Mouse (Mus musculus) midbrain, embryonic 15.5 days (tissue): ENCODE data around the gene Cnn2. TPM values are rescaled to one million over a fixed set of nuclear protein-coding genes. Genes with fewer than 3 reads are reported as not detected.

ENCODE experiments used
- ATAC-seq: fragments of 200-750 bp; cut with Nextera tagmentation; replicated peaks from 2 replicates; pipeline ENCODE4 v1.8.0; 2017; ENCODE audit warnings: moderate TSS enrichment
- H3K27ac ChIP-seq: fragments of 300-500 bp; sonication (generic); 2 replicates; pipeline ENCODE4 v1.5.1; 2015; ENCODE audit warnings: mild to moderate bottlenecking, inconsistent platforms
- H3K27me3 ChIP-seq: fragments of 300-500 bp; sonication (generic); replicated peaks from 2 replicates; pipeline ENCODE4 v1.6.1; 2015; ENCODE audit warnings: inconsistent platforms
- H3K36me3 ChIP-seq: fragments of 300-500 bp; sonication (generic); replicated peaks from 2 replicates; pipeline ENCODE4 v1.6.1; 2015; ENCODE audit warnings: inconsistent platforms
- H3K4me1 ChIP-seq: fragments of 300-500 bp; sonication (generic); 2 replicates; pipeline ENCODE4 v1.6.1; 2015; ENCODE audit warnings: inconsistent platforms
- H3K4me2 ChIP-seq: fragments of 300-500 bp; sonication (generic); 2 replicates; pipeline ENCODE4 v1.6.1; 2015; ENCODE audit warnings: inconsistent platforms, mild to moderate bottlenecking, moderate library complexity
- H3K4me3 ChIP-seq: fragments of 300-500 bp; sonication (generic); 2 replicates; pipeline ENCODE4 v1.5.1; 2015; ENCODE audit warnings: mild to moderate bottlenecking, inconsistent platforms
- H3K9ac ChIP-seq: fragments of 300-500 bp; sonication (generic); 2 replicates; pipeline ENCODE4 v1.6.1; 2015; ENCODE audit warnings: mild to moderate bottlenecking, inconsistent platforms
- H3K9me3 ChIP-seq: fragments of 300-500 bp; sonication (generic); 2 replicates; pipeline ENCODE4 v1.6.1; 2016; ENCODE audit warnings: inconsistent platforms
- WGBS: fragments of 180-500 bp; shearing (Covaris S2); methylation state at CpG from one replicate; pipeline ENCODE4 v1.1.7; 2015; ENCODE audit warnings: mixed read lengths; 5-methylcytosine and 5-hydroxymethylcytosine counted together
- polyA plus RNA-seq: library from polyadenylated mRNA; unstranded; fragments of >200 nt; fragmentation: Nextera tagmentation; extraction: Ambion mirVana; gene quantifications from 2 replicates; pipeline ENCODE4 v1.2.1, GENCODE M21; 2015

Gene Cnn2
- polyA plus RNA-seq, 1 experiment from 2014 or later = 28.6 TPM

- H3K4me2 ChIP-seq = peak overlapping the region; percentile 79
- H3K4me3 ChIP-seq = peak overlapping the region; percentile 74
- H3K27me3 ChIP-seq = peaks cover 35% of the 10 kb centered on the region
- no peaks in the 10 kb centered on the region for H3K36me3 ChIP-seq
- H3K27ac ChIP-seq = peak overlapping the region; percentile 93
- H3K9me3 ChIP-seq = no peaks in the 10 kb centered on the region
- H3K4me1 ChIP-seq = peaks cover 55% of the 10 kb centered on the region
- peak overlapping the region; percentile 64 for H3K9ac ChIP-seq
- WGBS = 2% methylated on average over 35 of the region's 35 CpGs
- ATAC-seq = peak; percentile 15; the same call in 1 of the 2 replicates
These were observed 2.8 kb upstream of the Cnn2 start for GRCm38 (mm10) chr10:79985334-79986231.

- Histone ChIP-seq H3K4me3 (peak overlapping the region; percentile 74), H3K4me1 (peaks cover 48% of the 10 kb centered on the region), H3K9ac (peak overlapping the region; percentile 64), H3K27me3 (peaks cover 42% of the 10 kb centered on the region), H3K4me2 (peak overlapping the region; percentile 79), H3K9me3 (no peaks in the 10 kb centered on the region), H3K36me3 (no peaks in the 10 kb centered on the region), H3K27ac (peak overlapping the region; percentile 93)
- WGBS = 44% methylated on average over 6 of the region's 6 CpGs
- no peak for ATAC-seq
These were observed 2.0 kb upstream of the Cnn2 start for GRCm38 (mm10) chr10:79986232-79986878.

GRCm38 (mm10) chr10:79986963-79987362 is 1.4 kb upstream of the Cnn2 start:
- Histone ChIP-seq H3K27me3 (peaks cover 42% of the 10 kb centered on the region), H3K4me1 (peaks cover 43% of the 10 kb centered on the region), H3K9ac (no peak overlapping the region), H3K27ac (no peak overlapping the region), H3K4me3 (peak overlapping the region; percentile 8; the same call in 1 of the 2 replicates), H3K4me2 (peak overlapping the region; percentile 19), H3K36me3 (no peaks in the 10 kb centered on the region), H3K9me3 (no peaks in the 10 kb centered on the region)
- ATAC-seq = no peak
- WGBS = 3% methylated on average over 11 of the region's 11 CpGs

- H3K9me3 ChIP-seq = no peaks in the 10 kb centered on the region
- H3K4me3 ChIP-seq = peak overlapping the region; percentile 40
- peaks cover 42% of the 10 kb centered on the region for H3K27me3 ChIP-seq
- no peak overlapping the region for H3K27ac ChIP-seq
- WGBS = 13% methylated on average over 27 of the region's 27 CpGs
- peak overlapping the region; percentile 23 for H3K9ac ChIP-seq
- no peaks in the 10 kb centered on the region for H3K36me3 ChIP-seq
- H3K4me1 ChIP-seq = peaks cover 35% of the 10 kb centered on the region
- ATAC-seq = no peak
- H3K4me2 ChIP-seq = peak overlapping the region; percentile 56
These were observed 446 bp upstream of the Cnn2 start for GRCm38 (mm10) chr10:79987771-79988505.

GRCm38 (mm10) chr10:79989272-79989786 is 945 bp downstream of the Cnn2 start:
- no peaks in the 10 kb centered on the region for H3K9me3 ChIP-seq
- peak overlapping the region; percentile 56; the same call in 1 of the 2 replicates for H3K4me2 ChIP-seq
- peak overlapping the region; percentile 40 for H3K4me3 ChIP-seq
- WGBS = 34% methylated on average over 8 of the region's 8 CpGs
- H3K4me1 ChIP-seq = peaks cover 27% of the 10 kb centered on the region
- H3K27me3 ChIP-seq = peaks cover 42% of the 10 kb centered on the region
- no peak overlapping the region for H3K9ac ChIP-seq
- ATAC-seq = no peak
- no peak overlapping the region for H3K27ac ChIP-seq
- no peaks in the 10 kb centered on the region for H3K36me3 ChIP-seq

- no peak for ATAC-seq
- 14% methylated on average over 15 of the region's 15 CpGs for WGBS
- Histone ChIP-seq H3K27ac (no peak overlapping the region), H3K36me3 (no peaks in the 10 kb centered on the region), H3K4me3 (peak overlapping the region; percentile 10; the same call in 1 of the 2 replicates), H3K9ac (no peak overlapping the region), H3K9me3 (no peaks in the 10 kb centered on the region), H3K4me2 (no peak overlapping the region), H3K4me1 (peaks cover 27% of the 10 kb centered on the region), H3K27me3 (peaks cover 42% of the 10 kb centered on the region)
These were observed 1.5 kb downstream of the Cnn2 start for GRCm38 (mm10) chr10:79989870-79990269.

- H3K4me1 ChIP-seq = peaks cover 30% of the 10 kb centered on the region
- H3K9ac ChIP-seq = no peak overlapping the region
- H3K27me3 ChIP-seq = peaks cover 42% of the 10 kb centered on the region
- H3K27ac ChIP-seq = no peak overlapping the region
- ATAC-seq = no peak
- no peaks in the 10 kb centered on the region for H3K36me3 ChIP-seq
- H3K4me3 ChIP-seq = no peak overlapping the region
- no peaks in the 10 kb centered on the region for H3K9me3 ChIP-seq
- WGBS = 53% methylated on average over 12 of the region's 12 CpGs
- no peak overlapping the region for H3K4me2 ChIP-seq
These were observed 2.7 kb downstream of the Cnn2 start for GRCm38 (mm10) chr10:79991099-79991498.

GRCm38 (mm10) chr10:79991548-79991947 is 3.2 kb downstream of the Cnn2 start:
- H3K27ac ChIP-seq = no peak overlapping the region
- peaks cover 28% of the 10 kb centered on the region for H3K4me1 ChIP-seq
- peaks cover 42% of the 10 kb centered on the region for H3K27me3 ChIP-seq
- no peak overlapping the region for H3K4me2 ChIP-seq
- no peak for ATAC-seq
- no peaks in the 10 kb centered on the region for H3K36me3 ChIP-seq
- 89% methylated on average over 6 of the region's 6 CpGs for WGBS
- H3K4me3 ChIP-seq = no peak overlapping the region
- H3K9ac ChIP-seq = no peak overlapping the region
- H3K9me3 ChIP-seq = no peaks in the 10 kb centered on the region

- H3K27me3 ChIP-seq = peaks cover 13% of the 10 kb centered on the region
- H3K9me3 ChIP-seq = no peaks in the 10 kb centered on the region
- no peak overlapping the region for H3K9ac ChIP-seq
- WGBS = 87% methylated on average over 16 of the region's 16 CpGs
- H3K27ac ChIP-seq = no peak overlapping the region
- no peak for ATAC-seq
- peaks cover 25% of the 10 kb centered on the region for H3K4me1 ChIP-seq
- no peak overlapping the region for H3K4me2 ChIP-seq
- no peak overlapping the region for H3K4me3 ChIP-seq
- no peaks in the 10 kb centered on the region for H3K36me3 ChIP-seq
These were observed 6.2 kb downstream of the Cnn2 start for GRCm38 (mm10) chr10:79994397-79995115.

GRCm38 (mm10) chr10:79995636-79996035 is 7.3 kb downstream of the Cnn2 start:
- Histone ChIP-seq H3K4me3 (peak overlapping the region; percentile 54; the same call in 1 of the 2 replicates), H3K4me1 (peaks cover 25% of the 10 kb centered on the region), H3K9ac (no peak overlapping the region), H3K36me3 (no peaks in the 10 kb centered on the region), H3K27ac (no peak overlapping the region), H3K4me2 (peak overlapping the region; percentile 87; the same call in 1 of the 2 replicates), H3K9me3 (no peaks in the 10 kb centered on the region), H3K27me3 (peaks cover 7% of the 10 kb centered on the region)
- ATAC-seq = no peak
- 92% methylated on average over 1 of the region's 1 CpGs for WGBS

- H3K4me3 ChIP-seq = peak within 1 kb of the TSS; percentile 54
- peak; percentile 85 for ATAC-seq
- peak within 1 kb of the TSS; percentile 50 for H3K9ac ChIP-seq
- peak within 1 kb of the TSS; percentile 66 for H3K27ac ChIP-seq
- H3K9me3 ChIP-seq = no peaks in the 10 kb centered on the region
- no peaks in the 10 kb centered on the region for H3K36me3 ChIP-seq
- H3K4me1 ChIP-seq = peaks cover 25% of the 10 kb centered on the region
- under 1% methylated on average over 34 of the region's 34 CpGs for WGBS
- H3K27me3 ChIP-seq = peaks cover 4% of the 10 kb centered on the region; the same call in 1 of the 2 replicates
- peak within 1 kb of the TSS; percentile 87 for H3K4me2 ChIP-seq
These were observed 8.1 kb downstream of the Cnn2 start, which contains the start of gene Abca7 for GRCm38 (mm10) chr10:79996272-79997033. Gene Abca7 (plus strand): TSS chr10:79996494.
